Mouse (Mus musculus): ENCODE measurements around the gene Iqgap2.

Gene Iqgap2

GRCm38 (mm10) chr13:95891491-95891925 lies at the start of gene Iqgap2:
Gene Iqgap2 (minus strand): TSS chr13:95891922.
- DNase-seq (ENCODE audit: low spot score) = no peak

DNA sequence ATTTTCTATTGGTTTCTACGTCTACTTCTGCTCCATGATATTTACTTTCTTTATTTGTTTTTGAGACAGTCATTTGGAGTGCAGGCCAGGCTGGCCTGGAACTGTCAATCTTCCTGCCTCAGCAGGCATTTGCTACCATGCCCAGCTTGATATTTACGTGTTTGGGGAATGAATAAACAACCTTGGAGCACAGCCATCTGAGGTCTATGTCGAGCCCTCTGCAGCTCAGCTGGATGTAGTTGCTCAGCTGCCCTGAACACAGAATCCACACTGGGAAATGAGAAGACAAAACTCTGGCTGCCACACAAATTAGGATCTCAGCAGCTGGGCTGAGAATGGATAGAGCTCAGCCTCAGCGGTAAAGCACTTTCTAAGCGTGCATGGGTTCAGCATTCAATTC lies 49.1 kb upstream of the Iqgap2 start:
- no peak for DNase-seq (ENCODE audit: low spot score)

DNA sequence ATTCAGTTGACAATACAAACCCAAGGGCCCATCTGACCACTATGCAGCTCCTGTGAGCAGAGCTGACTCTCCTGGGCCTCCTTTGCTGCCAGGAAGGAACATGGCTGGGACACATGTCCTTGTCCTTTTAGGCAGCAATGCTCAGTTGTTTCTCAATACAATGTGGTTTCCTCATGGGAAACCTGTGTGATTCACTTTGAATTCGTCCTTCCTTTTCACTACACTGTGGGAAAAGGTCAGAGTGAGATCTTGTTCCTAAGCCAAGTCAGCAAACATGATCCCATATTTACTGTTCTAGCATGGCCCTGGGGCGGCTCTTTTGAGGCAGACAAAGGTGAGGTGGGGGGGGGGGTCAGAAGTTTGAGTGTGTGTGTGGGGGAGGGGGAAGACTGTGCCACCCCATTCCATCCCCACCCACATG lies 32.5 kb upstream of the Iqgap2 start:
- no peak for DNase-seq (ENCODE audit: low spot score)

DNA sequence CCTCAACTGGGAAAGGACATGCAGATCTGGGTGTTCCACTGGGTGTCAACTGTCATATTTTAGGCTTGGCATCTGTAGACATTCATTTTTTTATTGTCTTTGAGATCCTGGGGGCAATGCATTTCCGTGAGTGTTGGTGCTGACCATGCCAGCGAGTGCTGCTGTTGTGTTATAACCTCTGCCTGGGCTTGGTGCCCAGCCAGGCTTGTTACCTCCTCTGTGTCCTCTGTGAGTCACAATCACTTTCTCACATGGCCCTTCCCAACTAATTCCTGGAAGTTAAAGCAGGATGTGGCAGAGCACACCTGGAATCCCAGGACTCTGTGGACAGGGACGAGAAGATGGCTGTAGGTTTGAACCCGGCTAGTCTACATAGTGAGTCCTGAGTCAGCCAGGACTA lies 30.9 kb upstream of the Iqgap2 start:
- no peak for DNase-seq (ENCODE audit: low spot score)

DNA sequence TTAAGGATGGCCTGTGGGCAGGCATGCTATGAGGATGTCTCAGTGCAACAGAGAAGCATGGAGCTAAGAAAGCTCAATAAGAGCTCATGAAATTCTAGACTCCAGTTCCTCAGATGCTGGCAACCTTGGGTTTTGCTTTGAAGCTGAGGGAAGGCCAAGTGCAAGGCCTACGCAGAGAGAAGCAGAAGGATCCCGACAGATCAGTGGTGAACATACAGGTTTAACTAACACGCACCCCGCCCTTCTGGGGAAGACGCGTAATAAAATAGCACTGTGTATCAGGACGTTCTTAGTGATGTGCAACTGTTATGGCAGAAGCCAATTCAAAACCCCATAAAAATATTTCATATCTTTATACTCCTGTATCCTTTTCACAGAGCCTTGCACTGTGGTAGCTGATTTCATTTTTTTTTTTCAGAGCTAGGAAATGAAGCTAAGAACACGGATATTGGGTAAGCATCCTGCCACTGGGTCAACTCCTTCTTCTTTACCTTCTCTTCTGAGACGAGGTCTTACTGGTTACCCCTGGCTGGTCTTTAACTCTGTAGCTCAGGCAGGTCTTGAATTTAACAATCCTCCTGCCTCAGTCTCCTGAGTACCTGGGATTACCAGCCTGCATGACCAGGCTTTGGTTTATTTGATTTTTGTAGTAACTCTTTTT lies 27.0 kb upstream of the Iqgap2 start:
- no peak for DNase-seq (ENCODE audit: low spot score)

DNA sequence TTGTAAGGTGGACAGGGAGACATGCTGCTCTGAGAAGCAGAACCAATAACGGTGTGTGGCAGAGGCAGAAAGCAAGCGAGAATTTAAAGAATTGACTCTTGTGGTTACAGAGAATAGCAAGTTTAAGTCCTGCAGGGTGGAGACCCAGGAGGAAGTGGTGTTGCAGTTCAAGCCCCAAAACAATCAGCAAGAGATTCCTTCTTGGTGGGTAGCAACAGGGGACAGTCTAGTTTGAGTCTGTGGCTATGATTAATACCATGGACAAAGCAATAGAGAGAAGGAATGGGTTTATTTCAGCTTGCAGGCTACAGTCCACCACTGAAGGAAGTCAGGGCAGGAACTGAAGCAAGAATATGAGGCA lies 21.3 kb upstream of the Iqgap2 start:
- DNase-seq (ENCODE audit: low spot score) = no peak

DNA sequence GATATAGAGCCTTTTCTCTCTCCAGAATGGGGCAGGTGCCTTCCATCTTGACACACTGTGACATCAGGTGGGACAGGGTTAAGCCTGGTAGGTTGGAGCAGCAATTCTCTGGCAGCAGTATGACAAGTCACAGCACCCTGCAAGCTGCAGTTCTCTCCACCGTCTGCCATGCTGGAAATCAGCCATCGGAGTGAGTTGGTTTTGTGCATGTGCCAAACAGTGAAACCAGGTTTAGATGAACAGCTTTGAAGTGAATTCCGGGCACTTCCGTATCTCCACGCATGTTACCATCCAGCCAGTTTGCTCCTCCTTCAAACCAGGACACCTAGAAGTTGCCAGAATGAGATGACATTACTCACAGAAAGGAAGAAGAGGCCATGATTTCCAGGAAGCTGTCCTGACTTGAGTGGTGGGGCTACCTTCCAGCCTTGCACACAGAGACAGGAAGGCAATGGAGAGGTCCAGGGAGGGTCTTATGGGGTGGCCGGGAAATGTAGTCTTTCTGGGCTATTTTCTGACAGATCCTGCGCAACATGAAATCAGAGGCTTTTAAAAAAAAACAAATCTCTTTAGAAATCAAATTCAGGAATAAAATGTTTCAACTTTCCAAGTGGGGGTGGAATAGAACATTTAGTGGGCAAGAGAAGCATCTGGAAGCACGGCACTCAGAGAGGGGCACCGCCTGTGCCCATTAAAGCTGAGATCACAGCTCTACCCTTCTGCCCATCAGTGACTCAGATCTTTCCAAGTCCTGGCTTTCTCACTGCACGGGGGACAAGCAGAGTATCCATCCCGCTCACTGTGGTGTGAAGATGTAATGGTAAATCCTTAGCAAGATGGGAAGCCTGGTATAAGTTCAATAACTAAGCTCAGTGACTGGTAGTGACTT lies 20.7 kb upstream of the Iqgap2 start:
- DNase-seq (ENCODE audit: low spot score) = no peak

GRCm38 (mm10) chr13:95910270-95910669 lies 18.5 kb upstream of the Iqgap2 start:
- DNase-seq (ENCODE audit: low spot score) = no peak

DNA sequence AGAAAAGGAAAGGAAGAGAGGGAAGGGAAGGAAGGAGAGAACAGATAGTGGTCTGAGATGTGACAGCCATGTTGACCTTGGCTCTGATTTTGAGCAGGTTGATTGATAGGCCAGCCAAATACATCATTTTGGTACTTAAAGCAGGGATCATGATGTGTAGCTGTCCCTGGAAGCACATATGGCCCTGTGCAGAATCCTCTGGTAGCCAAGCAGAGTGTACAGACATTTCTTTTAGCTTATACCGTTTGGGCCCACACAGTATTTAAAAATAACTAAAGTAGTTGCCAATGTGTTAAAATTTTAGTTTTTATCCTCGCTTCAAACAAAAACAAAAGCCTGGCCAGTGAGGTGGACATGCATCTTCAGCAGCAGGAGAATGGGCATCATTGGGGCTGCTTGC lies 17.5 kb upstream of the Iqgap2 start:
- no peak for DNase-seq (ENCODE audit: low spot score)

DNA sequence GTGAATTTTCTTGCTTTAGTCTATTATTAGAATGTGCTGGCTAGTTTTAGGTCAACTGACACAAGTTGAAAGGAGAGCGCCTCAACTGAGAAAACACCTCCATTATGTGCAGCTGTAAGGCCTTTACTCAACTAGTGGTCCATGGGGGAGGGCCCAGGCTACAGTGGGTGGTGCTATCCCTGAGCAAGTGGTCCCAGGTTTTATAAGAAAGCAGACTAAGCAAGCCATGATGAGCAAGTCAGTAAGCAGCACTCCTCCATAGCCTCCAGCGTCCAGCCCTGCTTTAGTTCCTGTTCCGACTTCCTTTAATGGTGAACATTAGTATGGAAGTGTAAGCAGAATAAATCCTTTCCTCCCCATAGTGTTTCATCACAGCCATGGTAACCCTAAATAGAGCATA lies 11.0 kb upstream of the Iqgap2 start:
- no peak for DNase-seq (ENCODE audit: low spot score)

GRCm38 (mm10) chr13:95899885-95900650 lies 8.3 kb upstream of the Iqgap2 start:
- DNase-seq (ENCODE audit: low spot score) = no peak

GRCm38 (mm10) chr13:95896501-95896900 lies 4.8 kb upstream of the Iqgap2 start:
- no peak for DNase-seq (ENCODE audit: low spot score)

DNA sequence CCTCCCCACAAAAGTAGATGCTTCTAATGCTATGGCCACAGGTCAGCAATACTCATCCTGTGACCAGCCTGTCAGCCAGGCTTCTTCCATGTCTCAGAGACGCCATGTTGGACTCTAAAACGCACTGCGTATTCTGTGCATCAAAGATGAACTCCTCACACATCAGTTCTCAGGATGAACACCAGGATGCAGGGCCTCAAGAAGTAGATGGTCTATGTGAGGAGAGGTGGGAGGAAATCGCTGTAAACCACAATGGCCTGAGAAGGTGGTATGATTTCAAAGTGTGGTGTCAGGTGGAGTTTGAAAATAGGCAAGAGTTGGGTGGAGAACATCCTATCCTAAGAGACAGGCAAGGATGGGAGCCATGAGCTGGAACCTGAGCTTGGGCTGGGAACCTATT lies 1.4 kb upstream of the Iqgap2 start:
- no peak for DNase-seq (ENCODE audit: low spot score)

- no peak for DNase-seq (ENCODE audit: low spot score)
These were observed 956 bp upstream of the Iqgap2 start for GRCm38 (mm10) chr13:95892611-95893145.

GRCm38 (mm10) chr13:95891926-95892610 lies 346 bp upstream of the Iqgap2 start:
- peak; percentile 66 for DNase-seq (ENCODE audit: low spot score)

- DNase-seq (ENCODE audit: low spot score) = peak; percentile 15
These were observed 761 bp downstream of the Iqgap2 start for GRCm38 (mm10) chr13:95890851-95891471.

- DNase-seq (ENCODE audit: low spot score) = no peak
These were observed 1.7 kb downstream of the Iqgap2 start for GRCm38 (mm10) chr13:95889981-95890545.

DNA sequence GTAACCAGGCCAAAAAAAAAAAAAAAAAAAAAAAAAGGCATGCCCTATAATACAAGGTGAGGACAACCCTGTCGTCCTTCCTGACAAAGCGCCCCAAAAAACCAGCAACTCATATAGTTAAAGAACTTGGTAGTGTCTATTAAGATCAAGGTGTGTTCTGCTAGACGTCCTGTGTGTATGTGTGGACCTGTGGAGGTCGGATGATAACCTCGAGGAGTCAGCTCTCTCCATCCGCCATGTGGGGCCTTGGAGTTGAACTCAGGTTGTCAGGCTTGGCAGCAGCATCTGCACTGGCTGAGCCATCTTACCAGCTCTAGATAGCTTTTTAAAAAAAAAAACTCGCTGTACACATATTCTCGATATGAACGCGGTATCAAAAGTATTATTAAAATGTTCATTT lies 2.4 kb downstream of the Iqgap2 start:
- no peak for DNase-seq (ENCODE audit: low spot score)

GRCm38 (mm10) chr13:95888621-95889020 lies 3.1 kb downstream of the Iqgap2 start:
- no peak for DNase-seq (ENCODE audit: low spot score)

DNA sequence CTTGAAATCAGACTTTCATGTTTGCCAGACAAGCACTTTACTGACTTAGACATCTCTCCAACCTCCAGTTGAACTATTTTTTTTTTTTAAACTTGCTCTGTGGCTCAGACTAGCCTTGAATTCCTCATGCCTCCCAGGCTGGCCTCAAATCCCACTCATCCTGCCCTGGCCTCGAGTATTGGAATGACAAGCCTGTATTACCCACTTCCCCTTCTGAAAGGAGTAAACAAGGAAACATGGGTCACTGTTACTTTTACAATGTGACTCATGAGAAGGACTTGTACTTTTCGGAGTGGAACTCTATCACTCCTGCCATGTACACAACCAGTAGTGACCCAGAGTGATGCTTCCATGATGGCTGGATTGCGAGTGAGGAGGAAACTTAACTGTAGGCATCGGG lies 3.6 kb downstream of the Iqgap2 start:
- no peak for DNase-seq (ENCODE audit: low spot score)

GRCm38 (mm10) chr13:95887375-95887774 lies 4.3 kb downstream of the Iqgap2 start:
- DNase-seq (ENCODE audit: low spot score) = no peak

Data from urinary bladder, postnatal 25 days (tissue).